Mouse (Mus musculus) fat pad, adult 2 months (tissue): Measurements from ENCODE around the gene Magi1.

Experiments used
- DNase-seq: peaks from one replicate; pipeline ENCODE4 v3.0.0-alpha.2; 2011; ENCODE audit warnings: low read depth, low spot score; ENCODE audit errors: extremely low read depth

Magi1 gene

GRCm38 (mm10) chr6:93757353-93758087, 526.2 kb downstream of the Magi1 start:
- DNase-seq = no peak

GRCm38 (mm10) chr6:93743145-93743544, 540.6 kb downstream of the Magi1 start:
- DNase-seq = no peak

GRCm38 (mm10) chr6:93739786-93740185, 543.9 kb downstream of the Magi1 start:
- no peak for DNase-seq

- no peak for DNase-seq
These were observed 546.6 kb downstream of the Magi1 start for GRCm38 (mm10) chr6:93737083-93737482.

GRCm38 (mm10) chr6:93736071-93736470, 547.6 kb downstream of the Magi1 start:
- DNase-seq = no peak

- no peak for DNase-seq
These were observed 549.9 kb downstream of the Magi1 start for GRCm38 (mm10) chr6:93733800-93734199.

GRCm38 (mm10) chr6:93729702-93730101, 554.0 kb downstream of the Magi1 start:
- no peak for DNase-seq

DNA sequence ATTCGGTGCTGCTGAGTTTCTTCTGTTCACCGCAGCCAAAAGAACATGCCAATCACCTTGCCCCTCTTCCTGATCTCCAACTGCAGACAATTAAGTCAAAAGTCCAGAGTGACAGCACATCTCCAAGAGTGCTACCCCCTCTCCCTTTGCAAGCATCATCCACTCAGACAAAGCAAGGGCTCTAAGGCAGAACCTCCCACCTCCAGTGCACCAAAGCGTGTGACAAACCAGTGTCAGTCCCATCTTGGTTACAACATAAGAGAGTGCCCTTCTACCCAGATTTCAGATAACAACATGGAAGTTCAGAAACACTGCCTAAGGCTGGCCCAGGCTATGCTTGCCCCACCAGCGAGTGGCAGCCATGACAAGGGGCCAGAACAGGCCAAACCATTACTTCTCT, 554.9 kb downstream of the Magi1 start:
- no peak for DNase-seq

GRCm38 (mm10) chr6:93727630-93728178, 556.0 kb downstream of the Magi1 start:
- no peak for DNase-seq

- no peak for DNase-seq
These were observed 556.8 kb downstream of the Magi1 start for GRCm38 (mm10) chr6:93726829-93727455.

DNA sequence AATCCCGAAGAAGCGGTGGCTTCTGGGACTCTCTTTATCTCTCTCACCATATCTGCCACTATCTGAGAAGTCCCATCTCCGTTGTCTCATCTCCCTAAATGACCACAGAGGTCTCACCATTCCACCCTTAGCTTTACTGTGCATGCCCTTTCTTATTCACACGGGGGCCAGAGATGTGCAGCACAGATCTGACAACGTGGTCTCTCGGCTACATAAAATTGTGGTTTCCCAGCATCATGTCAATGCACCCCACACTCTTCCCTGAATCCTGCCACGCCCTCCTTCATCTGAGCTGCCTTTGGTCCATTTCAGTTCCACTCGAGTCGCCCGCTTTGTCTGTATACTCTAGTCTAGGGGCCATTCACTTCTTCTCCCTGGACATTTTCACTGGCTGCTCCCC, 557.6 kb downstream of the Magi1 start:
- DNase-seq = no peak

DNA sequence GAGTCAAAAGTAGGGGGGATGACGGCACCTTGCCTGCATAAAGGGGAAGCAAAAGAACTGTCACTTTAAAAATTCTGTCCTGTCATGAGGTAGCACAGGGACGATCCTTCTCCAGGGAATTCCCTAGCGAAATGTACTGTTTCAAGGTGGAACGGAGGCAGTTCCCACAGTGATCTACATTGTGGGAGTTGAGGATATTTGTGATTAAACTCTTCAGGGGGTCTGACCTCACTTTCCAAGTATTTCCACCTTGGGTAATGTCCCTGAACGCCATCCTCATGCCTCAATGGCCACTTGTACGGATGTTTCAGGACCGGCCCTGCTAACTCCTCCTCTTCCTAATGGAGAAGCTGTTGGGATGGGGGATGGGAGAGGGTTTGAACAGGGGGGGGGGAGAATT, 559.0 kb downstream of the Magi1 start:
- no peak for DNase-seq

DNA sequence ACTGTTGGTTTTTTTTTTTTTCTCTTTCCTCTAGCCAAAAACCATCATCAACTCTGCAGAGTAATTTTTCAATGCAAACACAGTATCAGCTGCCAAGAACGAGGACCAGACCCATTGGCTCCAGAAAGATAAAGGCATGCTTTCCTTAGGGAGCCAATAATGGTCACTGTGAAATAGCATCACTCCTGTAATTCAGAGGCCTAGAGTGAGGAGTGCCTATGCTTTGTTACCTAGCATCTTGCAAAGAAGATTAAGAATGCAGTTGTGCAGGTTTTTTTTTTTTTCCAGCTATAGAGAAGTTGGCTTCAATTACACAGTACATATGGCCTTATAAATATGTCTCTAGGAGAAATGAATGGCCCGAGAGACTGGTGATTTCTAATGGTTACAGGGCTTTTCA, 560.5 kb downstream of the Magi1 start:
- DNase-seq = no peak

DNA sequence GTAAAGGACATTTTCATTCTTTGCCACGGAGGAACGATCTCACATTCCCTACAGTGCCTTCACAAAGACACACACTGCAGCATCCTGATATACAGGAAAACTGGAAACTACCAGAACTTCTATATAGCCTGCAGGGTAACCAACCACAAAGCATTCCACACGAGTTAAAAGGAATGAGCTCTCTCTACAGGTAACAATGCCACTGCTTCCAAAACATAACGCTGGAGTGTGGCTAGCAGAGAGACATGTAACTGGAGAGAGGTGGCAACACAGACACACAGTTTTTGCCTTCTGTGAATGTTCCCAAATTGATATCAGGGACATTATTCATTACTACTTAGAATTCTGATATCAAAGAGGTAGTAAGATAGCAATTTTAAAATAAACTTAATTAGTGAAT, 564.2 kb downstream of the Magi1 start:
- DNase-seq = no peak

DNA sequence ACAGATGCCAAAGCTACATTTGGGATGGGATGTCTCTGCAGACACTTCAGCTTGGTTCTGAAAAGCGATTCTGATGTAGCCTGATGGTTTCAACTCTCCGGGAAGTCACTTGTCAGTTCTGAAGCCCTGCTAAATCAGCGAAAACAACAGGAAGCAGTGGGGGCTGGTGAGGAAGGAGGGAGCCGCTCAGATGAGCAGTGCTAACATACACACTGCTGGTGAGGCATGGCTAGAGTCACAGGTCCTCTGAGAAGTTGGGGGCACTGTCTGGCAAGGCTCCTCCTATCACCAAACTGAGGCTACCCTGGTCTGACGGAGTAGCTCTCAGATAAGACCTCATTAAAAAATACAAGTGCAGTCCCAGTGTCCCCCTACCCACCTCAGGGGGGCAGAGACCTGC, 565.3 kb downstream of the Magi1 start:
- DNase-seq = no peak

DNA sequence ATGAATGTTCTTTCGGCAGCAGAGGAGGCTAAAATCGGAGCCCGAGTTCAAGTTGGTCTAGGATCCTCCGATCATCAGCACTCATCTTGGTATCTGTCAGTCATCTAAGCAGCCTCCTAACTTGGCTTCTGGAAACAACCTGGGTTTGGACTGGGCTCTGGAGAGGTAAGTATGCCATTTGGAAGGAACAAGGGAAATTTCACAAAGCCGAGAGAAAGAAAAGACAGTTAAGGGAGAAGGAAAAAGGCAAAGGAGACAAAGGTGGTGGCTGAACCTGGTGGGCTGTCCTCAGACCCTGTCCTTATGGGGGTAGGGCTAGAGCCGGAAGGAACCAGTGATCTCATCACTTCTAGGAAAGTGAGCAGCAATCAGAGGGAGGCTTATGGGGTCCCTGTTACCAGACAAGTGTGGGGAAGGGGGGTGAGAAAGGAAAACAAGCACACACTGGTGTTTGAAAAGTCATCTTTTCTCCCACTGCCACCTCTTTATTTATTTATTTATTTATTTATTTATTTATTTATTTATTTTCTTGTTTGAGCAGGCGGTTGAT, 565.8 kb downstream of the Magi1 start:
- no peak for DNase-seq

DNA sequence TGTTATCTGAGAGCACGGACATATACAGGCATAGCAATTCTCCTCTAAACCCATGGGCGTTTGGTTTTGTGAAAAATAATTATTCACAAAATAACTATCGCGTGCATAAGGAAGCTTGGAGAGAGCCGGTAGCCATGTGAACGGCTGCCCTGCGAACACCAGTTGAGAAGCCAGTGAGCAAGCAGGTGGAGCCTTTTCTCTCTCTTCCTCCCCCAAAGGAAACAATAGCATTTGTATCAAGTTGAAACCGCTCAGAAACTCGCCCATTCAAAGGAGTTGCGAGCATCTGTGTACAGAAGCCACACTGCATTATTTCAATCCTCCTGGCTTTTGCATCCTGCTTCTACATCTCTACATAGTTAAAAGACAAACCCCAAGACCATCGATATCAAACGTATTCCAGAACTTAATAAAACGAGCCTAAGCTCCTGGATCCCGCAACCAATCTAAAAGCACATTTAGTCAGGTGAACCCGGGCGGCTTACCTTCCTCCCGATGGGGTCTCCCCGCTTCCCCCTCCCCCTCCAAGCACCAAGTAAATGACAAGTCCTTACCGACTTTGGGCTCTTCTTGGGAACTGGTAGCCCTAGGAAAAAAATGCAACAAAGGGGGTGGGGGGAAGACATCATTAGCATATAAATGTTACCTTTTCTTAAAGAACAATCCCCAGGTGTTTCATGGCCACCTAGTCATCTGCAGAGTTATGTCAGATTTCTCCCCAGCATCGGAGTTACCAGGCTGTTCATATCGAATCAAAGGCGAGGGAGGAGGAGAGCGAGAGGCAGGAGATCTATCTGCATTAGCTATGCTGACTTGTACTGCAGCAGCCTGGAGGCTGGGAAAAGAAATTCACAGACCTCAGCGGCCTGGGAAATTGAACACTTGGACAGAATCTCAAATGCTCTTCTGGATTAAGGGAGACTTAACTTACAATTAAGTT, 566.8 kb downstream of the Magi1 start:
- no peak for DNase-seq

- no peak for DNase-seq
These were observed 568.2 kb downstream of the Magi1 start for GRCm38 (mm10) chr6:93715181-93716180.

GRCm38 (mm10) chr6:93704350-93704749, 579.4 kb downstream of the Magi1 start:
- DNase-seq = no peak

DNA sequence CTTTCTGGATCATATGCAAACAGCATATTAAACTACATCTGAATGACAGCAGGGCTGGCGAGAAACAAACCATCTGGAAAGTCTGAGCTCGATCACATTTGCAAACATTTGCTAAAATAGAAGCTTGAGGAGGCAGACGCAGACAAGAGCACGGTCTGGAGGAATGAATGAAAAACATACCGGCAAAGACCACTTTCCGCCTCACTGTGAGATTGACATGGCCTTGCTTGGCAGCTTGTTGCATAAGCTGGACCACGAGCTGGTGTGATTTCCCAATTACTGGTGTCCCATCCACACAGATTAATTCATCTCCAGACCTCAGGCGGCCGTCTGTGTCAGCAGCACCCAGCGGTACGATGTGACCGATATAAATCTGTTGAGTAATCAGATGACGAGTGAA, 584.3 kb downstream of the Magi1 start:
- no peak for DNase-seq
